Mouse (Mus musculus) heart, embryonic 14.5 days (tissue): ENCODE measurements around the gene Sfxn5. TPM values are rescaled to one million over a fixed set of nuclear protein-coding genes. Genes with fewer than 3 reads are reported as not detected.

Experiments
- ATAC-seq: fragments of 200-750 bp; cut with Nextera tagmentation; 2 replicates; pipeline ENCODE4 v1.8.0; 2017; ENCODE audit warnings: low read depth, moderate TSS enrichment; ENCODE audit not compliant: insufficient number of reproducible peaks, insufficient read depth, low FRiP score
- H3K27ac ChIP-seq, 2 experiments: fragments of 200-500 bp in 1 of 2; fragments of 300-500 bp in 1 of 2; sonication (generic) in 1 of 2; replicated peaks in 1 of 2; 2 replicates each; pipeline ENCODE4 v1.5.1; 2012 to 2014; ENCODE audit warnings: low read depth in 2 of 2, low read length in 2 of 2, control low read depth in 1 of 2, mild to moderate bottlenecking in 1 of 2, mixed read lengths in 1 of 2; ENCODE audit not compliant: control insufficient read depth in 1 of 2, insufficient read depth in 1 of 2
- H3K27me3 ChIP-seq: fragments of 300-500 bp; sonication (generic); 2 replicates; pipeline ENCODE4 v1.6.1; 2014; ENCODE audit warnings: mild to moderate bottlenecking, low read length, control low read depth; ENCODE audit not compliant: control insufficient read depth, insufficient read depth
- H3K36me3 ChIP-seq: fragments of 300-500 bp; sonication (generic); 2 replicates; pipeline ENCODE4 v1.6.1; 2014; ENCODE audit warnings: mild to moderate bottlenecking, control low read depth, low read length, mixed read lengths; ENCODE audit not compliant: control insufficient read depth, insufficient read depth
- H3K4me1 ChIP-seq, 2 experiments: fragments of 200-500 bp in 1 of 2; fragments of 300-500 bp in 1 of 2; sonication (generic) in 1 of 2; 2 replicates each; pipeline ENCODE4 v1.6.1; 2012 to 2014; ENCODE audit warnings: low read length in 2 of 2, control low read depth in 1 of 2, mixed read lengths in 1 of 2; ENCODE audit not compliant: control insufficient read depth in 2 of 2, insufficient read depth in 2 of 2
- H3K4me2 ChIP-seq: fragments of 300-500 bp; sonication (generic); 2 replicates; pipeline ENCODE4 v1.6.1; 2014; ENCODE audit warnings: mild to moderate bottlenecking, low read length
- H3K4me3 ChIP-seq, 2 experiments: fragments of 200-500 bp in 1 of 2; fragments of 300-500 bp in 1 of 2; sonication (generic) in 1 of 2; 2 replicates each; pipeline ENCODE4 v1.5.1; 2012 to 2014; ENCODE audit warnings: low read length in 2 of 2, mild to moderate bottlenecking in 2 of 2, control low read depth in 1 of 2, low read depth in 1 of 2, moderate library complexity in 1 of 2; ENCODE audit not compliant: control insufficient read depth in 1 of 2, insufficient read depth in 1 of 2
- H3K9ac ChIP-seq: fragments of 300-500 bp; sonication (generic); 2 replicates; pipeline ENCODE4 v1.6.1; 2014; ENCODE audit warnings: mild to moderate bottlenecking, low read length
- H3K9me3 ChIP-seq: fragments of 300-500 bp; sonication (generic); 2 replicates; pipeline ENCODE4 v1.6.1; 2016; ENCODE audit warnings: low read length, control low read depth; ENCODE audit not compliant: control insufficient read depth
- WGBS: fragments of 180-500 bp; shearing (Covaris S2); extraction: QIAGEN DNeasy Blood & Tissue Kit; methylation state at CpG from one replicate; pipeline ENCODE4 v1.1.7; 2014; 5-methylcytosine and 5-hydroxymethylcytosine counted together
- polyA plus RNA-seq: library from polyadenylated mRNA; unstranded; fragments of >200 nt; fragmentation: Nextera tagmentation; extraction: Ambion mirVana; gene quantifications from 2 replicates; pipeline ENCODE4 v1.2.1, GENCODE M21; 2014

Gene Sfxn5
- polyA plus RNA-seq, 1 experiment from 2014 or later, result 2.7 TPM

- 85% methylated on average over 13 of the region's 13 CpGs for WGBS
Observed at GRCm38 (mm10) chr6:85286283-85287047, 46.8 kb downstream of the Sfxn5 start.

GRCm38 (mm10) chr6:85280871-85281270 lies 52.4 kb downstream of the Sfxn5 start:
- Histone ChIP-seq H3K4me2 (no peak overlapping the region), H3K27ac (no peak overlapping the region)
- no peak for ATAC-seq

More at GRCm38 (mm10) chr6:85286283-85287047, 46.8 kb downstream of the Sfxn5 start:
- Histone ChIP-seq H3K36me3 (no peaks in the 10 kb centered on the region), H3K9me3 (no peaks in the 10 kb centered on the region), H3K27ac (no peak overlapping the region), H3K27me3 (no peaks in the 10 kb centered on the region), H3K4me1 (peaks cover under 1 to 3% of the 10 kb centered on the region in 2 experiments; a peak in 2 of 4 replicates), H3K4me2 (no peak overlapping the region), H3K4me3 (no peak overlapping the region), H3K9ac (no peak overlapping the region)
- no peak for ATAC-seq

GRCm38 (mm10) chr6:85276571-85276970 lies 56.7 kb downstream of the Sfxn5 start:
- H3K27ac ChIP-seq, result no peak overlapping the region
- H3K4me2 ChIP-seq, result no peak overlapping the region
- peaks cover 4% of the 10 kb centered on the region in 2 experiments; a peak in 2 of 4 replicates for H3K4me1 ChIP-seq
- H3K9ac ChIP-seq, result no peak overlapping the region
- H3K9me3 ChIP-seq, result no peaks in the 10 kb centered on the region
- H3K36me3 ChIP-seq, result no peaks in the 10 kb centered on the region
- 70% methylated on average over 8 of the region's 8 CpGs for WGBS
- ATAC-seq, result no peak
- no peaks in the 10 kb centered on the region for H3K27me3 ChIP-seq
- no peak overlapping the region for H3K4me3 ChIP-seq

More at GRCm38 (mm10) chr6:85280871-85281270, 52.4 kb downstream of the Sfxn5 start:
- Histone ChIP-seq H3K36me3 (no peaks in the 10 kb centered on the region), H3K9ac (no peak overlapping the region), H3K9me3 (no peaks in the 10 kb centered on the region), H3K4me3 (no peak overlapping the region), H3K27me3 (no peaks in the 10 kb centered on the region), H3K4me1 (peaks cover 4 to 6% of the 10 kb centered on the region in 2 experiments; a peak in 2 of 4 replicates)
- 62% methylated on average over 14 of the region's 14 CpGs for WGBS

GRCm38 (mm10) chr6:85272436-85272835 lies 60.8 kb downstream of the Sfxn5 start:
- Histone ChIP-seq H3K9ac (no peak overlapping the region), H3K27me3 (no peaks in the 10 kb centered on the region), H3K36me3 (no peaks in the 10 kb centered on the region), H3K9me3 (no peaks in the 10 kb centered on the region), H3K4me3 (no peak overlapping the region), H3K4me2 (no peak overlapping the region), H3K4me1 (no peaks in the 10 kb centered on the region), H3K27ac (no peak overlapping the region)
- ATAC-seq, result no peak
- WGBS, result 87% methylated on average over 9 of the region's 9 CpGs

- no peak overlapping the region for H3K9ac ChIP-seq
- H3K9me3 ChIP-seq, result no peaks in the 10 kb centered on the region
- no peak for ATAC-seq
- no peak overlapping the region for H3K4me3 ChIP-seq
- H3K4me1 ChIP-seq, result no peaks in the 10 kb centered on the region
- WGBS, result 58% methylated on average over 6 of the region's 6 CpGs
- H3K4me2 ChIP-seq, result no peak overlapping the region
- peaks cover 4% of the 10 kb centered on the region; the same call in 1 of the 2 replicates for H3K27me3 ChIP-seq
- no peak overlapping the region for H3K27ac ChIP-seq
- no peaks in the 10 kb centered on the region for H3K36me3 ChIP-seq
Observed at GRCm38 (mm10) chr6:85266060-85266459, 67.2 kb downstream of the Sfxn5 start.

- Histone ChIP-seq H3K4me2 (no peak overlapping the region), H3K4me3 (no peak overlapping the region), H3K9ac (no peak overlapping the region), H3K27me3 (peaks cover 4% of the 10 kb centered on the region; the same call in 1 of the 2 replicates), H3K27ac (no peak overlapping the region), H3K9me3 (no peaks in the 10 kb centered on the region), H3K4me1 (no peaks in the 10 kb centered on the region), H3K36me3 (no peaks in the 10 kb centered on the region)
- ATAC-seq, result no peak
- WGBS, result 37% methylated on average over 15 of the region's 15 CpGs
Observed at GRCm38 (mm10) chr6:85264982-85265518, 68.2 kb downstream of the Sfxn5 start.

GRCm38 (mm10) chr6:85262865-85263515 lies 70.2 kb downstream of the Sfxn5 start:
- no peaks in the 10 kb centered on the region for H3K36me3 ChIP-seq
- H3K9me3 ChIP-seq, result no peaks in the 10 kb centered on the region
- H3K4me3 ChIP-seq, result no peak overlapping the region
- no peaks in the 10 kb centered on the region for H3K4me1 ChIP-seq
- no peak overlapping the region for H3K4me2 ChIP-seq
- no peak overlapping the region for H3K27ac ChIP-seq
- no peak for ATAC-seq
- H3K9ac ChIP-seq, result no peak overlapping the region
- peaks cover 4% of the 10 kb centered on the region; the same call in 1 of the 2 replicates for H3K27me3 ChIP-seq
- 91% methylated on average over 4 of the region's 4 CpGs for WGBS
